Mouse (Mus musculus): ENCODE results near the gene Ssh1. TPM values are rescaled to one million over a fixed set of nuclear protein-coding genes. Genes with fewer than 3 reads are reported as not detected.

The Ssh1 gene
- total RNA-seq, 4 experiments from 2014 or later = 25.6 to 29.5 (median 27.1) TPM

DNA sequence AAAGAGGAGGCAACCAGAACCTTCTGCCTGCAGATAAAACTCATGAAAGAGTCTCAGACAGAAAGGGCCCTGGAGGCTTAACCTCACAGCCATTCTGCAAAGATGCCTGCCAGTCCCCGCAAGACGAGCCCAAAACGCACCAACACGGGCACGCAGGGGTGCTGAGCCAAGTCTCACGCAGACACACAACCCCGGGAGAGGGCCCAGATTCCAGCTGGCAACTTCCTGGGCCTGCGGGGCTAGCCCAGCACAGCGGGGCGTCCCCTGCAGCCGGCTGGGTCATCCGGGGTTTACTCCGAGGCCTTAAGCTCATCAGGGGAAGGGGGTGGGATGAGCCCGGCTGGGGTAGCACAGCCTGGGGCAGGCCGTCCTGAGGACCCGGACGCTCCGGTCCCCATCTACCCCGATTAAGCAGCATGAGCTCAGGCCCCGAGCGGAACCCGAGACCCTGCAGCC lies 635 bp downstream of the Ssh1 start:
- peak in 1 of 2 experiments; percentile 33 for DNase-seq (ENCODE audit: low spot score in 2 of 2)

GRCm38 (mm10) chr5:113992339-113992831 lies 1.3 kb downstream of the Ssh1 start:
- DNase-seq (ENCODE audit: low spot score in 2 of 2) = no peak

DNA sequence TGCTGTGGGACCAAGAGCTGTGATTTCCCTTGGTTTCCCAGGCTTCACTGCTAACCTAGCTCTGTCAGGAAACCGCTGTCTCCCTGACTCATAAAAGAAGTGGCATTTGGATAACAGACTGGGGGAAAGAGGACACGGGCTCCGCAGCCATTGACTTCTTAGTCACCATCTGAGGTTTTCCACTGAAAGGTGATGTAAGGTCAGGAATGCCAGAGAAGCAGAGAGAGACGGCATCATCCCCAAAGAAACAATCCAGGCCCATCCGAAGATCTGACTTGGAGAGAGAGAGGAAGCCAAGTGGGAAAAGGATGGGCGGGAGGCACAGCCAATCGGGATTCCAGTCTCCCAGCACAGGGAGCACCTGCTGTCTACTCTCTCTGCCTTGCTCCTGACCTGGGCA lies 2.6 kb downstream of the Ssh1 start:
- DNase-seq (ENCODE audit: low spot score in 2 of 2) = no peak

DNA sequence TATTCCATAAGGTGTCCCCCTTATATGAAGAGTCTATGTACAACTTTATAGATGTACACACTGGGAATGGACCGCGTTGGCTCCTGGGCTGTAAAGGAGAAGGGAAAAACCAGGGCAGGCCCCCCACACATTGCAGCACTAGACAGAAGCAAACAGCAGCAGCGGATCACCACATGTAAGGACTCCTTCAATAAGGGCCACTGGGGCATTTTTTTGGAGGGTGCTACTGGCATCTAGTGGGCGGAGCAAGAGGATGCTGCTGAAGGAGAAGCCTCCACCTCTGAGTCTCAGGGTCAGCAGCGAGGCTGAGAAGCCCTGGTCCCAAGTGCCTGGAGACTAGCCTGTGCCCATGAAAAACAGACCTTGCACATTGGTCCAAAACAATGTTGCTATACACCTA lies 3.1 kb downstream of the Ssh1 start:
- DNase-seq (ENCODE audit: low spot score in 2 of 2) = no peak

GRCm38 (mm10) chr5:113989437-113990024 lies 4.2 kb downstream of the Ssh1 start:
- DNase-seq (ENCODE audit: low spot score in 2 of 2) = no peak

DNA sequence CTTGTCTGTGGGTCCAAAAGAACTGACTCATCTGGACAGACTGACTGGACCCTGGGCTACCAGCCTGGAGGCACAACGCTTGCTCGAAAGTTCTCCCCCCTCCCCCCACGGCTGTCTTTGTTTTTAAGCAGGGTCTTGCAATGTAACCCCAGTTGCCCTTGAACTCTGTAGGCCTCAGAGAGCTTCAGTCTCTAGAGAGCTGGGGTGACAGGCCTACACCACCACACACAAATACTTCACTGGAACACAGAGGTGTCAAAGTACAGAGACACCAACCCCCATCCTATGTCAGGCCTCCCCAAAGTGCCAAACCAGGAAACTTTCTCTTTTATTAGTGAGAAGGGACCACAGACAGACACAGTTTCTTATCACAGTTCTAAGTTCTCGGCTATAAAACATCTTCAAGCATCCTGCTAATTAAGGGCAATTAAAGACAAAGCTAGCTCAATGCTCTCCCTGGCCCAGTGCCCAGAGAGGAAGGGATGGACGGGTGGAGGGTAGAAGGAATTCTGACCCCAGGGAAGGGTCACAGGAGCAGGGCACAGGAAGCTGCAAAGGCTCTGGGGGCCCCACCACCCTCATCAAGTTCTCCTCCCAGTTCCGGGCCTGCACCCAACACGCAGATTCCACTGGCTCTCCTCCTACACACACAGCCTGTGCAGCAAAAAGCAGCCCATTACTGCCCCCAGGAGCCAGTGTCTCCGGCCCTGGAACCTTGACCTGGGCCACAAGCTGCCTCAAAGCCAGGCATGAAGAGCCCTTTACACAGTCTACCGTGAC lies 7.3 kb downstream of the Ssh1 start:
- DNase-seq (ENCODE audit: low spot score in 2 of 2) = no peak

GRCm38 (mm10) chr5:113985737-113986136 lies 8.0 kb downstream of the Ssh1 start:
- no peak for DNase-seq (ENCODE audit: low spot score in 2 of 2)

DNA sequence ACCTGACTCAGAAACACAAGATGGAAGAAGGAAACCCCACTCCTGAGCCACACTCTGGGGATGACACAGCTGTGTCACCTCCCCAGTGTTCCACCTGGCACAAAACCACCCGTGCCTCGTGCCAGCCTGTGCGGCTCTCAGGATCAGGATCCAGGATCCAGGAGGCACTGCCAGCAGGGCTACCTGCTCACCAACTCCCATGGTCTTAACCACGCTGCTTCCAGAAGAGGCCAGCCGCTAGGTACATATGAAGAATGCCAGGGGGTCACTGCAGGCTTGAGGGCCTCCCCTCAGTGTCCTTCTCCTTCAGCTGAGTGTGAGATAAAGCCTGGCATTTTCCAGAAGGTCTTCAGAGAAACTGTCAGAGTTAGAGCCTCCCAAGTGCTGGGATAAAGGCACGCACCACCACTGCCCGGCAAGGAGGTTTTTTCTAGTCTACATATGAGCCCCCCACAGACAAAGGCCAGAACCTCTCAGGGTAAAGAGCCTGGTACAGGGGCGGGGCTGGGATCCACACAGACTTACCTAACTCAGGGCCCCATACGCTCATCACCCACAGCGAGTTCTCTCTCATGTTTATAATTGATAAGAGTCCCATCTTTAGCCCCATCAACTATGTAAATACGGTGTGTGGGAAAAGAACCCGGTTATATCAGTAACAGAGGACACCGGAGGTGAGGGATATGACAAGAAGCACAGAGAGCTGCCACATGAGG lies 9.5 kb downstream of the Ssh1 start:
- no peak for DNase-seq (ENCODE audit: low spot score in 2 of 2)

- no peak for DNase-seq (ENCODE audit: low spot score in 2 of 2)
Measured at GRCm38 (mm10) chr5:113983541-113983940, 10.2 kb downstream of the Ssh1 start.

DNA sequence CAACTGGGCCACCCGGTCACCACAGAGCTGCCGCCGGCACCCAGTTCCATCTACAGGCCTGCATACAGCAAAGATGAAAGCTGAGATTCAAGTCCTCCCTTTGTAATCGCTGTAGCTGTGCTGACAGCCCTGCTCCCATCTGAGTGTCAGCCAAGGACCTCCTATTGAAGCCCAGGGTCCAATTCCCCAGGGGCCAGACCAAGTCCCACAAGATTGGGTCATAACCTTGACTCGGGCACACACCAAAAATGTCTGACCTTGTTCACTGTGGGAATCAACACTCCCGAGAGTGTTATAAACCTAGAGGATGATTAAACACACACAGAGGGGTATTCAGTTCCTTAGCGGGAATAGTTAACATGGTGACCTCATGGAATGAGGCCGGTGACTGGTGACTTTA lies 11.9 kb downstream of the Ssh1 start:
- DNase-seq (ENCODE audit: low spot score in 2 of 2) = no peak

DNA sequence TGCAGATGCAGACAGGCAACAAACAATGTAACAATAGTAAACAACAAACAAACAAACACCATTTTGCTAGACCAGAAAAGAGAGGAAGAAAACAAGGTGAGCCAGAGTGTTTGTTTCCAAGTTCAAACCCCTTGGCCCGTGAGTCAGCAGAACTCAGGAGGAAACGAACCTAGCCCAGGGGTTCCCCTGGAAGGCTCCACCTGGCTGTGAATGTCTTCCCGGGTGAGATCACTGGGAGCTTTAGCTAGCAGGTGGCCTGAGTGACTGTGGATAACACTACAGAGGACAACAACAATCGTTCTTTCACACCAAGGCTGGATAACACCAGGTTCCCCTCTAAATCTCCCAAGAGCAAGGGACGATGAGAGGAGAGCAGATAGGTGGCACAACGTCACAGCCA lies 12.5 kb downstream of the Ssh1 start:
- DNase-seq (ENCODE audit: low spot score in 2 of 2) = no peak

GRCm38 (mm10) chr5:113980511-113980910 lies 13.2 kb downstream of the Ssh1 start:
- DNase-seq (ENCODE audit: low spot score in 2 of 2) = no peak

GRCm38 (mm10) chr5:113977309-113977708 lies 16.4 kb downstream of the Ssh1 start:
- DNase-seq (ENCODE audit: low spot score in 2 of 2) = no peak

DNA sequence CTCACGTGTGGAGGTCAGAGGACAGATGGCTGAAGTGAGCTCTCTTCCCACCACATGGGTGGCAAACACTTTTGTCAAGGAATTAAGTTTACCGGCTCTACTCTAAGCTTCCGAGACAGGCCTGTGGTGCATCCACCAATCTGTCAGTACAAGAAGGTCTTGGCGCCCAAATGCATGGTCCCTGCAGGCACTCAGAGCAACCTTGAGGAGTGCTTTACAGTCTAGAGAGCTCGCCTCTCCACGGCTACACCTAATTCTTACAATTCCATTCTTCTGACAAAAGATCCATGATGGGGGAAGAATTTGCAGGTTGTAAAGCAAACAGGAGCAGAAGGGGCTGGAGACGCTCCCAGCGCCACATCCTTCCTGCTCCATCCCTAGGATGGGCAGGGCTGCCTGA lies 17.1 kb downstream of the Ssh1 start:
- DNase-seq (ENCODE audit: low spot score in 2 of 2) = no peak

DNA sequence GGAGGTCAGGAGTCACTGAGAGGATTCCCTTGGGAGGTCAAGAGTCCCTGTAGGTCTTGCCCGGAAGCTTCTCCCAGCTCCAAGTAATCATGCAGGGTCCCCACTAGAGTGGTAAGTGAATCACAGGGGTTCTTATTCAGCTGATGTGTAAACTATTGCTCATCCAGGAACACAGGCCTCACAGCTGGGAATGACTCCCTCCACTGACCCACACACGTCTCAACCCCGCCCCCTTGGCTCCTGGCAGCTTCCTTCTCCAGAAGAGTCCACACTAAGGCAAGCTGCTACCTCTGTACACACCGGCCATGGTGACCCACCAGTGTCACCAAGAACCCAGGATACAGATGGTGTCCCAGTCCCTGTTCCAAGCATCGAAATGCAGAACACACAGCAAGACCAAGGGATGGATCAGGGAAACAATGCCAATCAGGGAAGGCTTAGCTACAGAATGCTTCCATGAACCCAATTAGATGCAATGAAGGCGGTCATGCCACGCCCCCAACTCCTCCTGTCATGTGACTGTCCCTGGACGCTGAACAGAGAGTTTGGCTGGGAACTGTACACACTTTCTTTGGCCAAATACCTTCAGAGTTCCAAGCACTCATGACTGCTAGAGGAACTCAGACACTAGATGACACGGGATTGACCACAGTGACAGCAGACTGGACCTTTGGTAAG lies 18.0 kb downstream of the Ssh1 start:
- DNase-seq (ENCODE audit: low spot score in 2 of 2) = no peak

- no peak for DNase-seq (ENCODE audit: low spot score in 2 of 2)
Measured at GRCm38 (mm10) chr5:113974576-113974975, 19.1 kb downstream of the Ssh1 start.

GRCm38 (mm10) chr5:113973790-113974189 lies 19.9 kb downstream of the Ssh1 start:
- no peak for DNase-seq (ENCODE audit: low spot score in 2 of 2)

- no peak for DNase-seq (ENCODE audit: low spot score in 2 of 2)
Measured at GRCm38 (mm10) chr5:113972589-113973515, 20.8 kb downstream of the Ssh1 start.

GRCm38 (mm10) chr5:113971434-113971960 lies 22.2 kb downstream of the Ssh1 start:
- DNase-seq (ENCODE audit: low spot score in 2 of 2) = no peak

GRCm38 (mm10) chr5:113968371-113968770 lies 25.3 kb downstream of the Ssh1 start:
- DNase-seq (ENCODE audit: low spot score in 2 of 2) = no peak
